Mouse (Mus musculus): Measurements from ENCODE around the gene Macrod2.

Macrod2 gene

GRCm38 (mm10) chr2:141463946-141464345 lies 1068.8 kb downstream of the Macrod2 start:
- no peak for DNase-seq (ENCODE audit: low read depth, low spot score)

GRCm38 (mm10) chr2:141472791-141473190 lies 1077.7 kb downstream of the Macrod2 start:
- no peak for DNase-seq (ENCODE audit: low read depth, low spot score)

- no peak for DNase-seq (ENCODE audit: low read depth, low spot score)
Observed at GRCm38 (mm10) chr2:141477585-141477984, 1082.5 kb downstream of the Macrod2 start.

GRCm38 (mm10) chr2:141490518-141490917 lies 1095.4 kb downstream of the Macrod2 start:
- DNase-seq (ENCODE audit: low read depth, low spot score): no peak

GRCm38 (mm10) chr2:141505451-141505850 lies 1110.3 kb downstream of the Macrod2 start:
- DNase-seq (ENCODE audit: low read depth, low spot score): no peak

- no peak for DNase-seq (ENCODE audit: low read depth, low spot score)
Observed at GRCm38 (mm10) chr2:141507929-141508897, 1113.1 kb downstream of the Macrod2 start.

GRCm38 (mm10) chr2:141514976-141515375 lies 1119.9 kb downstream of the Macrod2 start:
- no peak for DNase-seq (ENCODE audit: low read depth, low spot score)

- no peak for DNase-seq (ENCODE audit: low read depth, low spot score)
Observed at GRCm38 (mm10) chr2:141522081-141522480, 1127.0 kb downstream of the Macrod2 start.

- DNase-seq (ENCODE audit: low read depth, low spot score): no peak
Observed at GRCm38 (mm10) chr2:141545877-141546276, 1150.8 kb downstream of the Macrod2 start.

GRCm38 (mm10) chr2:141551701-141552100 lies 1156.6 kb downstream of the Macrod2 start:
- no peak for DNase-seq (ENCODE audit: low read depth, low spot score)

GRCm38 (mm10) chr2:141556747-141557146 lies 1161.6 kb downstream of the Macrod2 start:
- DNase-seq (ENCODE audit: low read depth, low spot score): no peak

- no peak for DNase-seq (ENCODE audit: low read depth, low spot score)
Observed at GRCm38 (mm10) chr2:141558242-141558827, 1163.2 kb downstream of the Macrod2 start.

GRCm38 (mm10) chr2:141565986-141566385 lies 1170.9 kb downstream of the Macrod2 start:
- no peak for DNase-seq (ENCODE audit: low read depth, low spot score)

GRCm38 (mm10) chr2:141571360-141571759 lies 1176.3 kb downstream of the Macrod2 start:
- DNase-seq (ENCODE audit: low read depth, low spot score): no peak

- no peak for DNase-seq (ENCODE audit: low read depth, low spot score)
Observed at GRCm38 (mm10) chr2:141578206-141578605, 1183.1 kb downstream of the Macrod2 start.

GRCm38 (mm10) chr2:141582431-141582830 lies 1187.3 kb downstream of the Macrod2 start:
- DNase-seq (ENCODE audit: low read depth, low spot score): no peak

GRCm38 (mm10) chr2:141582933-141583332 lies 1187.8 kb downstream of the Macrod2 start:
- no peak for DNase-seq (ENCODE audit: low read depth, low spot score)

GRCm38 (mm10) chr2:141587290-141587689 lies 1192.2 kb downstream of the Macrod2 start:
- no peak for DNase-seq (ENCODE audit: low read depth, low spot score)

GRCm38 (mm10) chr2:141591326-141591725 lies 1196.2 kb downstream of the Macrod2 start:
- no peak for DNase-seq (ENCODE audit: low read depth, low spot score)

GRCm38 (mm10) chr2:141594811-141595210 lies 1199.7 kb downstream of the Macrod2 start:
- no peak for DNase-seq (ENCODE audit: low read depth, low spot score)

GRCm38 (mm10) chr2:141617721-141618120 lies 1222.6 kb downstream of the Macrod2 start:
- no peak for DNase-seq (ENCODE audit: low read depth, low spot score)

- no peak for DNase-seq (ENCODE audit: low read depth, low spot score)
Observed at GRCm38 (mm10) chr2:141618257-141618656, 1223.1 kb downstream of the Macrod2 start.

GRCm38 (mm10) chr2:141664051-141664450 lies 1268.9 kb downstream of the Macrod2 start:
- no peak for DNase-seq (ENCODE audit: low read depth, low spot score)
